Mouse (Mus musculus): ENCODE data around the gene Calb2.
A peak's percentile ranks its signal among the peaks of the same experiment; 100 is the strongest.

GRCm38 (mm10) chr8:110130537-110130936, 37.5 kb downstream of the Calb2 start:
- no peak for TF ChIP-seq POLR2A (IDR thresholded peaks at IDR 0.05; ENCODE audit: low read depth, low read length)
- TF ChIP-seq CTCF (IDR thresholded peaks at IDR 0.05; ENCODE audit: extremely low read depth, insufficient read length, insufficient replicate concordance, low read depth, low read length): peak; percentile 94; the same call in 1 of the 2 replicates

Measured in small intestine, adult 2 months (tissue).